Mouse (Mus musculus) liver, adult 2 months (tissue): Measurements from ENCODE around the gene Olfr330.
"Not testable (repeated sequence)": the region's sequence is repeated elsewhere in the genome, so short reads cannot be mapped to it uniquely, and the experiment has no call there.

ENCODE experiments used
- CTCF ChIP-seq: fragments of 200-500 bp; IDR thresholded peaks from 2 replicates; pipeline ENCODE4 v1.5.1; 2011; ENCODE audit warnings: low read depth, low read length, control low read depth
- POLR2A ChIP-seq: fragments of 200-500 bp; IDR thresholded peaks from 2 replicates; pipeline ENCODE4 v1.6.1; 2011; ENCODE audit warnings: low read length, control low read depth; ENCODE audit not compliant: insufficient read depth; ENCODE audit errors: extremely low read depth

DNA sequence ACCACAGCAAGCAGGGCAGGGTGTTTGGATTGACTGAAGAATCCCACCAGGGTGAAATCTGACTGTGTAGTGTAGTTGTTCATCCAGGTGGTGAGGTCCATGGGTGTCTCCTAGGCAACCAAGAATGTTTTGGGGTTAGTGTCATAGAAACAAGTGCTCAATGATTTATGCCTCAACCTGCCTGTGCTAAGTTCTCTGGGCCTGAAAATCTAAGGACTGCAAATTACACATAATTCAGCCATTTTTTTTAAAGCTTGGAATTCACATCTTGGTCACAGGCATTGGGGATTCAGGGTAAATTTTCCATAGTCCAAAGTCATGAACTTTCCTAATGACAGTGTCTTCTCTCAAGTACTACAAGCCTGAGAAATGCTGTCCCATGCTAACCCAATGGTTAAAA, 32.2 kb downstream of the Olfr330 start, which contains the start of gene Olfr331:
- TF ChIP-seq CTCF, POLR2A: not testable (repeated sequence)
